Mouse (Mus musculus) myocyte (in vitro differentiated cells): ENCODE results near the gene Ppp6r1.

Experiments
- CEBPB ChIP-seq: IDR thresholded peaks from 2 replicates; pipeline ENCODE4 v1.6.1; 2011; ENCODE audit warnings: mild to moderate bottlenecking, moderate library complexity; ENCODE audit not compliant: poor library complexity, insufficient read depth, severe bottlenecking
- E2F4 ChIP-seq: IDR thresholded peaks from one replicate; pipeline ENCODE4 v1.6.1; 2011; ENCODE audit warnings: mild to moderate bottlenecking, control low read depth, moderate library complexity; ENCODE audit not compliant: insufficient read depth
- MAX ChIP-seq: IDR thresholded peaks from one replicate; pipeline ENCODE4 v1.6.1; 2011; ENCODE audit warnings: low read depth, mild to moderate bottlenecking, control low read depth
- POLR2A ChIP-seq: IDR thresholded peaks from one replicate; pipeline ENCODE4 v1.6.1; 2011; ENCODE audit warnings: low read depth, mild to moderate bottlenecking, control low read depth, moderate library complexity; ENCODE audit not compliant: insufficient read length
- TCF12 ChIP-seq: IDR thresholded peaks from one replicate; pipeline ENCODE4 v1.6.1; 2011; ENCODE audit warnings: mild to moderate bottlenecking, control low read depth; ENCODE audit not compliant: poor library complexity, insufficient read depth, severe bottlenecking
- USF1 ChIP-seq: IDR thresholded peaks from one replicate; pipeline ENCODE4 v1.6.1; 2011; ENCODE audit warnings: low read depth, mild to moderate bottlenecking, control low read depth, moderate library complexity

- no peak for TF ChIP-seq POLR2A
- no peak for TF ChIP-seq MAX
- TF ChIP-seq CEBPB, result no peak
- TF ChIP-seq E2F4, result no peak
- no peak for TF ChIP-seq TCF12
- TF ChIP-seq USF1, result no peak
Observed at GRCm38 (mm10) chr7:4630198-4630597, 28.6 kb downstream of the Ppp6r1 start.
